Mouse (Mus musculus) heart, embryonic 13.5 days (tissue): Measurements from ENCODE around the gene Gm813. TPM values are rescaled to one million over a fixed set of nuclear protein-coding genes. Genes with fewer than 3 reads are reported as not detected.
A peak's percentile ranks its signal among the peaks of the same experiment; 100 is the strongest.

Experiments used
- ATAC-seq: fragments of 200-750 bp; cut with Nextera tagmentation; 2 replicates; pipeline ENCODE4 v1.8.0; 2017; ENCODE audit warnings: moderate TSS enrichment; ENCODE audit not compliant: insufficient number of reproducible peaks, low FRiP score, low TSS enrichment; ENCODE audit errors: extremely low read depth
- H3K27ac ChIP-seq: fragments of 300-500 bp; sonication (generic); replicated peaks from 2 replicates; pipeline ENCODE4 v1.5.1; 2015; ENCODE audit warnings: moderate library complexity, mild to moderate bottlenecking, inconsistent platforms
- H3K27me3 ChIP-seq: fragments of 300-500 bp; sonication (generic); replicated peaks from 2 replicates; pipeline ENCODE4 v1.6.1; 2015; ENCODE audit warnings: mild to moderate bottlenecking, inconsistent platforms
- H3K36me3 ChIP-seq: fragments of 300-500 bp; sonication (generic); 2 replicates; pipeline ENCODE4 v1.6.1; 2015; ENCODE audit warnings: mild to moderate bottlenecking, inconsistent platforms
- H3K4me1 ChIP-seq: fragments of 300-500 bp; sonication (generic); 2 replicates; pipeline ENCODE4 v1.6.1; 2015; ENCODE audit warnings: inconsistent platforms
- H3K4me2 ChIP-seq: fragments of 300-500 bp; sonication (generic); 2 replicates; pipeline ENCODE4 v1.6.1; 2015; ENCODE audit warnings: inconsistent platforms, mild to moderate bottlenecking, moderate library complexity
- H3K4me3 ChIP-seq: fragments of 300-500 bp; sonication (generic); 2 replicates; pipeline ENCODE4 v1.5.1; 2015; ENCODE audit warnings: moderate library complexity, mild to moderate bottlenecking, inconsistent platforms
- H3K9ac ChIP-seq: fragments of 300-500 bp; sonication (generic); 2 replicates; pipeline ENCODE4 v1.6.1; 2015; ENCODE audit warnings: inconsistent platforms, mild to moderate bottlenecking, moderate library complexity
- H3K9me3 ChIP-seq: fragments of 300-500 bp; sonication (generic); 2 replicates; pipeline ENCODE4 v1.6.1; 2016; ENCODE audit warnings: inconsistent platforms
- WGBS: fragments of 180-500 bp; shearing (Covaris S2); methylation state at CpG from one replicate; pipeline ENCODE4 v1.1.7; 2015; ENCODE audit warnings: mixed read lengths; 5-methylcytosine and 5-hydroxymethylcytosine counted together
- polyA plus RNA-seq: library from polyadenylated mRNA; unstranded; fragments of >200 nt; fragmentation: Nextera tagmentation; extraction: Ambion mirVana; gene quantifications from 2 replicates; pipeline ENCODE4 v1.2.1, GENCODE M21; 2015

The Gm813 gene
- polyA plus RNA-seq, 1 experiment from 2014 or later, result not detected

DNA sequence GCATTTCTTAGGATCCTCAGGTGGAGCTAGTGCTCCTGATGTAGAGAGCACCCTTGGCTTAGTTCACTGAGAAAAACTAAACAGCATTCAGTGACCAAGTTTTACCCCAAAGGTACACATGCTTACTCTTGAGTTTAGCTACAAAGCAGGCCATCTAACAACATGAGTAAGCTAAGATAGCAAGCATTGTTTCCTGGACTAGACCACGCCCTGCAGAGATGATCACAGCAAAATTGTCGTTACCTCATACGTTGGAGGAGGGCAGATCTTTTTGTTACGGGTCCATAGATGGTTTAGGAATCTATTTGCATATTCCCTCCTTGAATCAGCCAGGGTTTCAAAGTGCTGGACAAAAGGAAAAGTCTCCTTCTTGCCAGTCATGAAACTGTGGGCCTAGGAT is 20.7 kb upstream of the Gm813 start:
- Histone ChIP-seq H3K36me3 (no peaks in the 10 kb centered on the region), H3K4me3 (no peak overlapping the region), H3K9ac (no peak overlapping the region), H3K27ac (no peak overlapping the region), H3K4me2 (no peak overlapping the region), H3K9me3 (no peaks in the 10 kb centered on the region), H3K27me3 (no peaks in the 10 kb centered on the region), H3K4me1 (0 out of 2 replicates have a peak, but pooled peaks cover 5% of the 10 kb centered on the region)
- peak; percentile 63; the same call in 1 of the 2 replicates for ATAC-seq
- 63% methylated on average over 4 of the region's 4 CpGs for WGBS

DNA sequence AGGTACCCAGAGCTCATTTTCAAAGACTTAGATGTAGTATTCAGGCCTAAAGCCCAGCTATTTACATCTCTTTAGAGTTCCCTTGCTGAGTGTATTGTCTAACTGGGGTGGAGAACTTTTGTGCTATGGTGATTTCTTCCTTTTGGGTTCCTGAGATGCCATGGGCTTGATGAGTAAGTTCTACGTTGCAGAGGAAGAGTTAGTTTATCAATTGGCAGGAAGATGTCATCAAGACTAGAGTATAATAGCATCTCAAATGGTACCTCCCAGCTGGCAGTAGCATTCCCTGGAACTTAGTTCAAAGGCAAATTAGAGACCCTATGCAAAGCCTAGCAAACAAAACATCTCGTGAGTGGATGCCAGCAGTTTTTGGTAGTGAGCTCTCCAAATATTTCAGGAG is 19.1 kb upstream of the Gm813 start:
- 64% methylated on average over 2 of the region's 2 CpGs for WGBS
- Histone ChIP-seq H3K4me1 (0 out of 2 replicates have a peak, but pooled peaks cover 5% of the 10 kb centered on the region), H3K4me2 (no peak overlapping the region), H3K27ac (no peak overlapping the region), H3K9ac (no peak overlapping the region), H3K4me3 (no peak overlapping the region), H3K27me3 (no peaks in the 10 kb centered on the region), H3K36me3 (no peaks in the 10 kb centered on the region), H3K9me3 (no peaks in the 10 kb centered on the region)
- no peak for ATAC-seq

DNA sequence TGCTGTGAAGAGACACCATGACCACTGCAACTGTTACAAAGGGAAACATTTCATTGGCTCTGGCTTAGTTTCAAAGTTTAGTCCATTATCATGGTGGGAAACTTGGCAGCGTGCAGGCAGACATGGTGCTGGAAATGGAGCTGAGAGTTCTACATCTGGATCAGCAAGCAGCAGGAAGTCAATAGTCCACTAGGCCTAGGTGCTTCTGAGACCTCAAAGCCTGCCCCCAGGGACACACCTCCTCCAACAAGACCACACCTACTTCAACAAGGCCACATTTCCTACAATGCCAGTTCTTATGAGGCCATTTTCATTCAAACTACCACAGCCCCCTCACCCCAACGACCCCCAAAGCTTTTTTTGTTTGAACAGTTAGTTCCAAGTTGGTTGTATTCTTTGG is 13.0 kb upstream of the Gm813 start:
- Histone ChIP-seq H3K4me1 (no peaks in the 10 kb centered on the region), H3K36me3 (no peaks in the 10 kb centered on the region), H3K27ac (no peak overlapping the region), H3K27me3 (no peaks in the 10 kb centered on the region), H3K4me3 (no peak overlapping the region), H3K9ac (no peak overlapping the region), H3K9me3 (no peaks in the 10 kb centered on the region), H3K4me2 (no peak overlapping the region)
- 58% methylated on average over 2 of the region's 2 CpGs for WGBS
- ATAC-seq, result no peak

DNA sequence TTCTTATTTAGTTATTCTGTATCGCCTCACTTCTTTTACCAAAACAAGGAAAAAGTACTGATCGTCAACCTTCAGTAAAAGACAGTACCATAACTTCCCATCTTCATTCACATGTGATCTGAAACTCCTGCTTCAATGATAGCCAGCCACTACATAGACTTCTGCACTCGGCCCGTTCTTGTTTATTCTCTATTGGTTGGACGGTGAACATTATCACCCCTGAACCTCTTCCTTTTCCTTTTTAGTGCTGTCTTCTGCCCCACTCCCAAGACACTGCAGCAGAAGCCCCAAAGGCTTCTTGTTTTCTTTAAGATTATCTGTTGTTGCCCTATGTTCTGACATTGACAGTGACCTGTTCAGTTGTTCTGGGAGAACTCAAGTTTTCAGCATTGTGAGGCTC is 12.2 kb upstream of the Gm813 start:
- Histone ChIP-seq H3K36me3 (no peaks in the 10 kb centered on the region), H3K9me3 (no peaks in the 10 kb centered on the region), H3K4me1 (no peaks in the 10 kb centered on the region), H3K4me3 (no peak overlapping the region), H3K27ac (no peak overlapping the region), H3K9ac (no peak overlapping the region), H3K27me3 (no peaks in the 10 kb centered on the region), H3K4me2 (no peak overlapping the region)
- no peak for ATAC-seq
- whole genome bisulfite sequencing, result 72% methylated on average over 5 of the region's 5 CpGs

DNA sequence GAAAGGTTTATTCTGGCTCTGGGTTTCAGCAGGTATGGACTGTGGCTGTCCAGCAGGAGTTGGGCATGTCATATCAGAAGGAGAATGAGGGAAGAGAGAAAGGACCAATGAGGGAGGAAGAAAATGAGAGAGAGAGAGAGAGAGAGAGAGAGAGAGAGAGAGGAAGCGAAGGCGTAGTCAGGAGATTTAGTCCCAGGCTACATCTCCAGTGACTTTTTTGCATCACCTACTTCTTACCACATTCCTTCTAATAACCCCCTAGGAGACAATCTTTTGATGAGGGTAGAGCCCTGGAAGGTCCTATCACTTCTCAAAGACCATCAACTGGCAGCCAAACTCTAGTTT is 11.5 kb upstream of the Gm813 start:
- H3K27ac ChIP-seq, result no peak overlapping the region
- H3K36me3 ChIP-seq, result no peaks in the 10 kb centered on the region
- WGBS, result 100% methylated on average over 2 of the region's 2 CpGs
- no peak overlapping the region for H3K4me2 ChIP-seq
- H3K4me1 ChIP-seq, result no peaks in the 10 kb centered on the region
- no peaks in the 10 kb centered on the region for H3K27me3 ChIP-seq
- H3K9me3 ChIP-seq, result no peaks in the 10 kb centered on the region
- H3K4me3 ChIP-seq, result no peak overlapping the region
- ATAC-seq, result no peak
- H3K9ac ChIP-seq, result no peak overlapping the region

DNA sequence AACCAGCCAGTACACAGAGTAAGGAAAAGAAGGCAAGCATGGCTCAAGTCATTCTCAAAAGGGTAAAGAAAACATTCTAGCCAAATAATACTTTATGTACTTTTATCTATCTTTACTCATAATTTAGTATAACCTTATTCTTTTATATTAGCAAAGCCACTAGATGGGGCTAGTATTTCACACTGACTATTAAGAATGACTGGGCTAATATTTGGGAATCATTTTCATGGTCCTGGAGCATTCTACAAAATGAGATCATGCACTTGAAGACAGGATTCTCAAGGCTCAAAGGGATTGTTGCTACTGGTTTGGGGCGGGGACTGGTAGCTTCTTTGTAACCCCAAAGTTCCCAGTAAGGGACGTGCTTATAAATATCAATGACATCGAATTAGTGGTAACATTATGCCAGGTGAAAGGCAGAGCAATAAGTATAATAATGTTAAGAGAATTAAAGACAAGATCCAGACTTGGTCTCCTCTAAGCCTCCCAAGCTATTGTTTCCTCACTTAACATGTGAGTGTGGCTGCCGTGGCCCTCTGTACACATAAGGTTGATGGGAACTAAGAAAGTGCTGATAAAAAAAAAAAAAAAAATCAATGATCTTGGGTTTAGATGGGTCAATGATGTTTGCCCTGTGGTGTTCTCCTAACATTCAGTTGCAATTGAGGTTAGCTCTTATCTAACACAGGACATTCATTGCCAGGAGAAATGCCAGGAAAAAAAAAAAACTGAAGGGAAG is 11.0 kb upstream of the Gm813 start:
- ATAC-seq, result no peak
- no peak overlapping the region for H3K9ac ChIP-seq
- 85% methylated on average over 4 of the region's 4 CpGs for whole genome bisulfite sequencing
- no peaks in the 10 kb centered on the region for H3K36me3 ChIP-seq
- H3K9me3 ChIP-seq, result no peaks in the 10 kb centered on the region
- H3K4me2 ChIP-seq, result no peak overlapping the region
- no peak overlapping the region for H3K4me3 ChIP-seq
- H3K4me1 ChIP-seq, result no peaks in the 10 kb centered on the region
- no peaks in the 10 kb centered on the region for H3K27me3 ChIP-seq
- no peak overlapping the region for H3K27ac ChIP-seq

DNA sequence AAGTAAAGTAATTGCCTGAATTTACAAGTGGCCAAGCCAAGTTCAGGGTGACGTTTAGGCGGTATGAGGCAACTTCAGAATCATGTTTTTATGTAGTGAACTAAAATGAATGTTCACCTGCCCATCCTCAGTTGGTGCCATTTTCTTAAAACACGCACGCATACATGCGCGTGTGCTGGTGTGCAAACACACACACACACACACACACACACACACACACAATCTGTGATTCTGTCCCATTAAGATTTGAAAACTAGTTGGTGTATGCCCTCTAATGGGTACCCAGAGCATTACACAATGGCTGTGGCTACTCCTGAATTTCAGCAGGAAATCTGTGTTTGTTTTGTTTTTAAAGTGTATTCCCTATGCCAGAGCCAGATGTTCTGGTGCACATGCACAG is 7.2 kb upstream of the Gm813 start:
- no peak overlapping the region for H3K27ac ChIP-seq
- ATAC-seq, result no peak
- H3K4me1 ChIP-seq, result no peaks in the 10 kb centered on the region
- no peak overlapping the region for H3K4me2 ChIP-seq
- H3K9ac ChIP-seq, result no peak overlapping the region
- H3K36me3 ChIP-seq, result no peaks in the 10 kb centered on the region
- WGBS, result 78% methylated on average over 6 of the region's 6 CpGs
- H3K9me3 ChIP-seq, result no peaks in the 10 kb centered on the region
- H3K27me3 ChIP-seq, result no peaks in the 10 kb centered on the region
- no peak overlapping the region for H3K4me3 ChIP-seq

DNA sequence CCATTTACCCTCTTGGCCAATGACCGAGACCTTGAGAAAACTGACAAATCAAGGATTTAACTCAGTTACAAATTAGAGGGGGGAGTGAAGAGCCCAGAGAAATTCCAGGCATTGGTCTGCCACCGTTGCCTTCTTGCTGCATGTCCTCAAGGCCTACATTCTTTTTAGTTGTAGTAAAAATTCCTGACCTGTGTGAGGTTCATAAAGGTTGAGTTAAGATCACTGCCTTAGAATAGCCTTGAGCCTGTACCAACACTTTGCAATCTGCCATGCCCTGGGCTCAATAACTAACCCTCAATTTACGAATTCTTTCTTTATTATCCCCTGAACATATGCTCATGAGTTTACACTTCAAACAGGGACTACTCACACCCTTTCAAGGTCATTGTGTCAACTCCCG is 6.3 kb upstream of the Gm813 start:
- Histone ChIP-seq H3K27me3 (no peaks in the 10 kb centered on the region), H3K9ac (no peak overlapping the region), H3K4me2 (no peak overlapping the region), H3K9me3 (no peaks in the 10 kb centered on the region), H3K27ac (no peak overlapping the region), H3K4me1 (no peaks in the 10 kb centered on the region), H3K36me3 (no peaks in the 10 kb centered on the region), H3K4me3 (no peak overlapping the region)
- ATAC-seq, result no peak
- 57% methylated on average over 4 of the region's 4 CpGs for WGBS

DNA sequence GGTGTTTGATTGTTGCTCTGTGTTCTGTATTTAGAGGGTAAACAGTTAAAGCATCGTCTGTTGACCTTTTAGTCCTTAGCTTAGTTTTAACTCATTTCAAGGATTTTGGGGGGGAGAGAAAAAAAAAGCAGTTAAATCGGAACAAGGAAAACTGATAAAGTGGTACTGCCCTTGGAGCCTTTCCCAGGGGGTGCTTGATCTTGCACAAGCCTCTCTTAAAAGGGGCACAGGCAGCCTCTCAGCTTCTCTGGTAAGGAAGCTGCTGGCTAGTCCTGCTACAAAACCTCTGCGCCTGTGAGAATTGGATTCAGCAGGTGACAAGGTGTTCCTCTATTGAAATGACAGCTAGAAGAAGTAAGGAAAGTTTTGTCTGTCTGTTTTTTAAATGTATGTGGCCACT is 5.6 kb upstream of the Gm813 start:
- Histone ChIP-seq H3K9me3 (no peaks in the 10 kb centered on the region), H3K27ac (no peak overlapping the region), H3K9ac (no peak overlapping the region), H3K4me3 (no peak overlapping the region), H3K4me1 (no peaks in the 10 kb centered on the region), H3K4me2 (no peak overlapping the region), H3K27me3 (no peaks in the 10 kb centered on the region), H3K36me3 (no peaks in the 10 kb centered on the region)
- ATAC-seq, result no peak
- 69% methylated on average over 3 of the region's 3 CpGs for WGBS

DNA sequence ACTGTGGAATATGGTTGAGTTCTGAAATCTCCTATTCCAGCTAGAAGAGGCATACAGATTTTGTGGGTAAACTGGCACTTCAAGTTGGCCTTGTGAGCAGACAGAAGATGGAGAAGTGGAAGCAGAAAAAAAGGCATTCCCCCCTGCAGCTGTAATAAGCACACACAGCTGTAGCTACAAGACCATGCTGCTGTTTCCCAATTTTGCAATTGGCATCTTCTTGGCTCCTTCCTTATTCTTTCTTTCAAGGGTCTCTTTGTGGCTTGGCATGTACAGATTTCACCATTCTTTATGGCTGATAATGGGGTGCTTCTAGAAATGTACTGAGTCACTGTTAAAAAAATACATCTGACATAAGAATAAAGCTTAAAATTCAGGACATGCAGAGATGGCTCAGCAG is 568 bp upstream of the Gm813 start:
- no peak overlapping the region for H3K27ac ChIP-seq
- ATAC-seq, result no peak
- H3K4me2 ChIP-seq, result no peak overlapping the region
- H3K9ac ChIP-seq, result no peak overlapping the region
- no peaks in the 10 kb centered on the region for H3K36me3 ChIP-seq
- no peaks in the 10 kb centered on the region for H3K27me3 ChIP-seq
- H3K4me3 ChIP-seq, result no peak overlapping the region
- no peaks in the 10 kb centered on the region for H3K4me1 ChIP-seq
- no peaks in the 10 kb centered on the region for H3K9me3 ChIP-seq

DNA sequence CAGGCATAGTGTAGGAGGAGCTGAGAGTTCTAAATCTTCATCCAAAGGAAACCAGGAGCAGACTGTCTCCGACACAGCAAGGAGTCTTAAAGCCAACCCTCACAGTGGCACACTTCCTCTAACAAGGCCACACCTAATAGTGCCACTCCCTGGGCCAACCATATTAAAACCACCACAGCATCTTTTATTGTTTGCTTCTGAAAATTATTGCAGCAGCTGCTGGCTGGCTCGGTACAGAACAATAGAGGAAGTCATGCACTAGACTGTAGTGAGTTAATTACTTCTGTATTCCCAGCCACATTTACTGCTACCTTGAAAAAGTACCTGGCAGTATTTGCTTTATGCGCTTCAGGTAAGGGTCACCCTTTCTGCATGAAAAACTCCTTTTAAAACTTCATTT is 3.8 kb downstream of the Gm813 start:
- H3K4me2 ChIP-seq, result no peak overlapping the region
- no peak overlapping the region for H3K27ac ChIP-seq
- WGBS, result 72% methylated on average over 3 of the region's 3 CpGs
- ATAC-seq, result no peak
- no peak overlapping the region for H3K4me3 ChIP-seq
- no peak overlapping the region for H3K9ac ChIP-seq
- H3K36me3 ChIP-seq, result no peaks in the 10 kb centered on the region
- no peaks in the 10 kb centered on the region for H3K27me3 ChIP-seq
- no peaks in the 10 kb centered on the region for H3K4me1 ChIP-seq
- no peaks in the 10 kb centered on the region for H3K9me3 ChIP-seq

DNA sequence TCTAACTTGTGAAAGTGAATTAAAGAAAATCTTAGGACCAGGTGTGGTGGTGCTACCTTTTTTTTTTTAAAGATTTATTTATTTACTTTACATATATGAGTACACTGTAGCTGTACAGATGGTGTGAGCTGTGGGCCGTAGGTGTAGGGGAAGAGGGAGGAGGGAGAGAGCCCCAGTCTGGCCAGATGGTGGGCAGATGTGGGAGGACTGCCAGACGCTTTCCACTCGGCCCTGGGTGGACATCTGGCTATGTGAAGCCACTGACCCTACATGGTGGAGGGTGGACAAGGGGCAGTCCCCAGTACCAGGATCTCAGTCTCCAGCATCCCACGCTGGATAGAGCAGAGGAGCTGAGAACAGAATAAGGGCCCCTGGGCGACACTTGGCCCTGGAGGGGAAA is 9.7 kb downstream of the Gm813 start:
- H3K27me3 ChIP-seq, result no peaks in the 10 kb centered on the region
- no peak overlapping the region for H3K4me3 ChIP-seq
- no peaks in the 10 kb centered on the region for H3K36me3 ChIP-seq
- H3K4me2 ChIP-seq, result no peak overlapping the region
- peaks cover 7% of the 10 kb centered on the region for H3K4me1 ChIP-seq
- no peak for ATAC-seq
- no peak overlapping the region for H3K9ac ChIP-seq
- H3K9me3 ChIP-seq, result no peaks in the 10 kb centered on the region
- no peak overlapping the region for H3K27ac ChIP-seq
- 50% methylated on average over 5 of the region's 5 CpGs for WGBS
